Mouse (Mus musculus) embryo, embryonic 10.5 days (tissue): ENCODE measurements around the gene Ube2u.

Experiments used
- DNase-seq: peaks from one replicate; pipeline ENCODE4 v3.0.0-alpha.2; 2015; ENCODE audit warnings: low spot score

Ube2u gene

GRCm38 (mm10) chr4:100547905-100548304, 69.3 kb downstream of the Ube2u start:
- DNase-seq: no peak

GRCm38 (mm10) chr4:100553296-100553695, 74.6 kb downstream of the Ube2u start:
- DNase-seq: no peak

- DNase-seq: peak; percentile 92
Observed at GRCm38 (mm10) chr4:100588236-100589206, 109.9 kb downstream of the Ube2u start.

- no peak for DNase-seq
Observed at GRCm38 (mm10) chr4:100595771-100596170, 117.1 kb downstream of the Ube2u start.

GRCm38 (mm10) chr4:100596630-100597029, 118.0 kb downstream of the Ube2u start:
- no peak for DNase-seq

- no peak for DNase-seq
Observed at GRCm38 (mm10) chr4:100597049-100597448, 118.4 kb downstream of the Ube2u start.
